Mouse (Mus musculus): ENCODE measurements around the gene Glul. TPM values are rescaled to one million over a fixed set of nuclear protein-coding genes. Genes with fewer than 3 reads are reported as not detected.

Gene Glul
- total and polyA plus RNA-seq, 2 experiments from 2014 or later = 308 to 422 TPM

DNA sequence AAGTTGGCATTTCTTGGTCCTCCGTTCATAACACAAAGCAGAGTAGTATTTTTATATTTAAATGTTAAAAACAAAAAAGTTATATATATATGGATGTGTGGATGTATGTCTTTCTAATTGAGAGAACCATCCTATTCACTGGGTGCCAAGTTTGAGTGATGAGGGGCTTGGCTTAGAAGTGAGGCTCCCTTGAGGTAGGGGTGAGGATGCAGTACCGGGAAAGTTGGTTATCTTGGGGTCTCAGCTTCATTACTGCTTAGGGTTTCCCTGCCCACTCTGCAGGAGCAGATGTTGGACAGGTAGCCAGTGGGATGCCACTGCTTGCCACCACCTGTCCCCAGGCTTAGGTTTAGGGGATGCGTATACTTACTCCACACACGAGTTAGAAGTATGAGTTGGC lies 9.0 kb downstream of the Glul start:
- no peak overlapping the region for H3K9ac ChIP-seq (replicated peaks; ENCODE audit: low read length)
- no peak for TF ChIP-seq CTCF (IDR thresholded peaks at IDR 0.05; ENCODE audit: low read depth)
- no peaks in the 10 kb centered on the region for H3K4me1 ChIP-seq (ENCODE audit: insufficient read depth, low read length)
- no peaks in the 10 kb centered on the region for H3K9me3 ChIP-seq (ENCODE audit: low read length)
- DNase-seq (ENCODE audit: low spot score) = no peak
- peaks cover 65% of the 10 kb centered on the region for H3K36me3 ChIP-seq (ENCODE audit: insufficient read depth, low read length)
- no peaks in the 10 kb centered on the region for H3K27me3 ChIP-seq (ENCODE audit: insufficient read depth, low read length)
- H3K27ac ChIP-seq = no peak overlapping the region
- ATAC-seq = no peak; the same call in 1 of the 2 replicates
- H3K4me3 ChIP-seq (ENCODE audit: low read length) = no peak overlapping the region
- no peak overlapping the region for H3K4me2 ChIP-seq (ENCODE audit: low read depth, low read length)
- WGBS = 83% methylated on average over 4 of the region's 4 CpGs

DNA sequence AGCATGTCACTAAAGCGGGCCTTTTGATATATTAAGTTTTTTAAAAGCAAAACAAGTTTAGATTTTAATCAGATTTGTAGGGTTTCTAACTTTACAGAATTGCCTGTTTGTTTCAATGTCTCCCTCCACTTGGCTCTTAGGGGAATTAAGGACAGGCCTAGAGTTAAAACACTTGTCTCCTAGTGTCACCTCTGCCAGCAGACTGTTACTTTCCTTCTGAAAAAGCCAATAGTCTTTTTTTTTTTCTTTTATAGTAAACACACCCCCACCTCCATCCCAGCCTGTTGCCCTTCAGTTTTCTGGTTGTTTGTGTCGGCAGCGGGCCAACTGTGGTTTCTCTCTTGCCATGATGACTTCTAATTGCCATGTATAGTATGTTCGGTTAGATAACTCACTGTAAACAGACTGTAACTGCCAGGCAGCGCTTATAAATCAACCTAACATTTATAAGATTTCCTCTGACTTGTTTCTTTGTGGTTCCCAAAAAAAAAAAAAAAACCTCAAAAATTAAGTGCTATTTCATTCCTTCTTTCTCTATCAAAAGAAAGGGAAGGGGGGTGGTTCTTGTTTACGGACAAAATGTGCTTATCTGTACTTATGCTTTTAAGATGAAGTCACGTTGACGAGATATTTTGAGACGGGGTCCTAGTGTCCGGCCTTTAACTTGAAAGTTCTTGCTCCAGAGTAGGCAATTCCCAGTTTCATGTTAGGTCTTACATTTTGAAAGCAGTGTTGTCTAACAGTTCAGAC lies 9.6 kb downstream of the Glul start:
- peaks cover 59% of the 10 kb centered on the region for H3K36me3 ChIP-seq (ENCODE audit: insufficient read depth, low read length)
- no peak overlapping the region for H3K27ac ChIP-seq
- no peak overlapping the region for H3K4me3 ChIP-seq (ENCODE audit: low read length)
- H3K9ac ChIP-seq (replicated peaks; ENCODE audit: low read length) = no peak overlapping the region
- no peaks in the 10 kb centered on the region for H3K4me1 ChIP-seq (ENCODE audit: insufficient read depth, low read length)
- H3K27me3 ChIP-seq (ENCODE audit: insufficient read depth, low read length) = no peaks in the 10 kb centered on the region
- no peak for TF ChIP-seq CTCF (IDR thresholded peaks at IDR 0.05; ENCODE audit: low read depth)
- ATAC-seq (no peak), DNase-seq (ENCODE audit: low spot score) (no peak)
- no peaks in the 10 kb centered on the region for H3K9me3 ChIP-seq (ENCODE audit: low read length)
- H3K4me2 ChIP-seq (ENCODE audit: low read depth, low read length) = no peak overlapping the region
- 89% methylated on average over 10 of the region's 10 CpGs for WGBS

DNA sequence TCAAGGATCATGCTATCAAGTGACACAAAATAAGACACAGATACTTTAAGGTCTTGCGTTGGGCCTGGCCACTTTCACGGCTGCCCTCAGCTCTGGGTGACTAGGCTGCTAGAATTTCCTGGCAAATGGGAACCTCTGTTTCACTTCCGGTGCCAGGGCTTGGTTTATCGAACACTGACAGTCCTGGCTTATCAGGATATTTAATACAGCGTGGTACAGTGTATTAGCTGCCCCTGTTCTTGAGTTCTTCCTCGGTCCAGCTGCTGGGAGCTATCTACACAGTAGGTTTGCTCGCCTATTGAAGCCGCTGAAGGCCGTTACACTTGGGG lies 10.2 kb downstream of the Glul start:
- ATAC-seq (no peak), DNase-seq (ENCODE audit: low spot score) (no peak)
- TF ChIP-seq CTCF (IDR thresholded peaks at IDR 0.05; ENCODE audit: low read depth) = no peak
- 91% methylated on average over 9 of the region's 9 CpGs for WGBS
- no peak overlapping the region for H3K9ac ChIP-seq (replicated peaks; ENCODE audit: low read length)
- no peaks in the 10 kb centered on the region for H3K27me3 ChIP-seq (ENCODE audit: insufficient read depth, low read length)
- peaks cover 54% of the 10 kb centered on the region for H3K36me3 ChIP-seq (ENCODE audit: insufficient read depth, low read length)
- H3K4me3 ChIP-seq (ENCODE audit: low read length) = no peak overlapping the region
- H3K9me3 ChIP-seq (ENCODE audit: low read length) = no peaks in the 10 kb centered on the region
- no peak overlapping the region for H3K4me2 ChIP-seq (ENCODE audit: low read depth, low read length)
- H3K4me1 ChIP-seq (ENCODE audit: insufficient read depth, low read length) = no peaks in the 10 kb centered on the region
- H3K27ac ChIP-seq = no peak overlapping the region

DNA sequence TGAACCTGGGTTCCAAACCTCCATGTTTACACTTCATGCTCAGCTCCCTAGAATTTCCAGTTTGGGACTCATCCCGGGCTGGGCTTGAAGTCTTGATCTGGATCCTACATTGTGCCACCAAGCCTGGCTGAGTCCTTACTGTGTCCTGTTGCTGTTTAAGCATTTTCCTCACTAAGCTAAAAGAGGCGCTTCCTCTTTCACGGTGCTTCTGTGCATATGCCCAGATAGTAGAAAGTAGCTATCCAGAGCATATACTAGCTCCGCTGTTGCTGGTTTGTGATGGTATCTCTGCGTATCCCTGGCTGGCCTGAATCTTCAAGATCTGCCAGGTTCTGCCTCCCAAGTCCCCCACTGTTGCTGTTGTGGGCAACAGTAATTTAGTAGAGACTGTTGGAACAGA lies 10.7 kb downstream of the Glul start:
- no peak overlapping the region for H3K4me3 ChIP-seq (ENCODE audit: low read length)
- peaks cover 49% of the 10 kb centered on the region for H3K36me3 ChIP-seq (ENCODE audit: insufficient read depth, low read length)
- ATAC-seq (no peak), DNase-seq (ENCODE audit: low spot score) (no peak)
- H3K27me3 ChIP-seq (ENCODE audit: insufficient read depth, low read length) = no peaks in the 10 kb centered on the region
- H3K4me1 ChIP-seq (ENCODE audit: insufficient read depth, low read length) = no peaks in the 10 kb centered on the region
- H3K27ac ChIP-seq = peak overlapping the region; percentile 26; the same call in 1 of the 2 replicates
- no peak overlapping the region for H3K9ac ChIP-seq (replicated peaks; ENCODE audit: low read length)
- 88% methylated on average over 5 of the region's 5 CpGs for WGBS
- H3K4me2 ChIP-seq (ENCODE audit: low read depth, low read length) = no peak overlapping the region
- H3K9me3 ChIP-seq (ENCODE audit: low read length) = no peaks in the 10 kb centered on the region
- no peak for TF ChIP-seq CTCF (IDR thresholded peaks at IDR 0.05; ENCODE audit: low read depth)

DNA sequence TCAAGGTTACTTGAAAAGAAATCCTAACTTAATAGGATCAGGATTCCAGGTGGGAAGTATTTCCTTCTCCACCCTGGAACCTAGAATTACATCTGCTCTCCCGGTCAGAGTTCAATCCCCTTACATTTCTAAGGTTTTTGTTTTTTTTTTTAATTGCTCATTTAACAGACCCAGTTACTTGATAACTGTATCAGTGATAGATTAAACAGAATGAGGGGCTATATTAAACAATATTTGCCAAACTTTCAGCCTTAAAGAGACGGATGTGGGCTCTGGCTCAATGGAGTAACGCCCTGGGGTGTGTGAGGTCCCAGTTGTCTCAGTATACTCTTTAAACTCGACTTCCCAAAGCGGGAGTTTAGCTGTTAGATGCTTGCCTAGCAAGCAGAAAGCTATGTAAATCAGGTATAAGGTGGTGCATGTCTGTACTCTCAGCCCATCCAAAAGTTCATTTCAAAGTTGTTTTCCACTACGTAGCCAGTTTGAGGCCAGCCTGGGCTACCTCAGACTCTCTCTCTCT lies 11.6 kb downstream of the Glul start:
- no peak overlapping the region for H3K4me3 ChIP-seq (ENCODE audit: low read length)
- H3K9ac ChIP-seq (replicated peaks; ENCODE audit: low read length) = no peak overlapping the region
- H3K4me1 ChIP-seq (ENCODE audit: insufficient read depth, low read length) = no peaks in the 10 kb centered on the region
- no peak overlapping the region for H3K4me2 ChIP-seq (ENCODE audit: low read depth, low read length)
- 89% methylated on average over 6 of the region's 6 CpGs for whole genome bisulfite sequencing
- no peak for TF ChIP-seq CTCF (IDR thresholded peaks at IDR 0.05; ENCODE audit: low read depth)
- no peaks in the 10 kb centered on the region for H3K9me3 ChIP-seq (ENCODE audit: low read length)
- H3K27ac ChIP-seq = no peak overlapping the region
- DNase-seq (ENCODE audit: low spot score) (no peak), ATAC-seq (no peak)
- no peaks in the 10 kb centered on the region for H3K27me3 ChIP-seq (ENCODE audit: insufficient read depth, low read length)
- H3K36me3 ChIP-seq (ENCODE audit: insufficient read depth, low read length) = peaks cover 41% of the 10 kb centered on the region

DNA sequence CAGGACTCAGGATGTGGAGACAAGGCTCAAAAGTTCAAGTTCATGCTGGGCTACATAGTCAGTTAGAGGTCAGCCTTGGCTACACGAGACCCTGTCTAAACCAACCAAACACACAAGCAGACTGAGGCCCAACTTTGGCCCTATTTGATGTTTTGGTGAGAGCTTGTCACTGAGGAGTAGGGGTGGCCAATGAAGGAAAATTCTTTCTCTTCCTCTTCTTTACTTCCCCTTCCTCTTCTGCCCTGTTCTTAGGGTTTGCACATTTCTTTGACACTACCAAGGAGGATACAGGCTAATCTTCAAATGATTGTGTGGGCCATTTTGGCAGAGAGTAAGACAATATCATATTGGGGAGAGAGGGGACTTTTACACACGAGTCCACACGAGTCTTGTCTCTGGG lies 14.1 kb downstream of the Glul start:
- no peak overlapping the region for H3K4me3 ChIP-seq (ENCODE audit: low read length)
- H3K4me2 ChIP-seq (ENCODE audit: low read depth, low read length) = no peak overlapping the region
- H3K9me3 ChIP-seq (ENCODE audit: low read length) = no peaks in the 10 kb centered on the region
- no peak for TF ChIP-seq CTCF (IDR thresholded peaks at IDR 0.05; ENCODE audit: low read depth)
- no peak overlapping the region for H3K9ac ChIP-seq (replicated peaks; ENCODE audit: low read length)
- H3K4me1 ChIP-seq (ENCODE audit: insufficient read depth, low read length) = no peaks in the 10 kb centered on the region
- no peak overlapping the region for H3K27ac ChIP-seq
- WGBS = 72% methylated on average over 3 of the region's 3 CpGs
- no peak for DNase-seq (ENCODE audit: low spot score)
- H3K27me3 ChIP-seq (ENCODE audit: insufficient read depth, low read length) = no peaks in the 10 kb centered on the region
- peaks cover 17% of the 10 kb centered on the region for H3K36me3 ChIP-seq (ENCODE audit: insufficient read depth, low read length)
- no peak for ATAC-seq

DNA sequence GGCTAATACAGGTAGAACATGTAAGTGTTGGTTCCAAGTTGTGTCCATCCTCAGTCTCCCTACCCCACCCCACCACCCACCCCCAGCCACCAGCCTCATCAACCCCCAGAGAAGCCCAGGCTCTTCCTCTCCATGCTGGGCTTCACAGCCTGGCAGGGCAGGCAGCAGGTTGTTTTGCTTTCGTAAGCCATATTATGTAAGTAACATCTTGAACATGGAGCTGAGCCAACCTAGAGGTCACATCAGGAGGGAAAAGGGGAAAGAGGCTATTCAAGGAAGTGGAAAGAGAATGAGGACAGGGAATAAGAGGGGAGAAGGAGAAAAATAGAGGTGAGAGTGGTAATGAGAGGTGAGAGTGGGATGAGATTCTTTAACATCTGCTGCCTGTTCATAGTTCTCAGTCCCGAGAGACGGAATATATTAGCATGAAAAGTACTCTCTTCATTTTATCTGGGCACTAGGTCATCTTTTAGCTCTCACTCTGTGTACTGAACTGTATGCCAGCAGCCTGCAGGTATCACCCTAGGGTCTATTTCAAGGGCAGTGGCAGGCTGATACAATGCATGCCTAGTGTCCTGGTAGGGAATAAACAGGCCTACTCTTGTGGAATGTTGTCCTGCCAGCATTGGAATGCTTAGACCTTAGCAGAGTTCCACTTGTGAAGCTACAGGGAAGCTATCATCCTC lies 18.9 kb downstream of the Glul start:
- H3K4me3 ChIP-seq (ENCODE audit: low read length) = no peak overlapping the region
- whole genome bisulfite sequencing = 68% methylated on average over 3 of the region's 3 CpGs
- no peak overlapping the region for H3K4me2 ChIP-seq (ENCODE audit: low read depth, low read length)
- H3K27me3 ChIP-seq (ENCODE audit: insufficient read depth, low read length) = no peaks in the 10 kb centered on the region
- H3K9ac ChIP-seq (replicated peaks; ENCODE audit: low read length) = no peak overlapping the region
- no peaks in the 10 kb centered on the region for H3K4me1 ChIP-seq (ENCODE audit: insufficient read depth, low read length)
- H3K9me3 ChIP-seq (ENCODE audit: low read length) = no peaks in the 10 kb centered on the region
- no peak for ATAC-seq
- no peak overlapping the region for H3K27ac ChIP-seq
- no peaks in the 10 kb centered on the region for H3K36me3 ChIP-seq (ENCODE audit: insufficient read depth, low read length)
- DNase-seq (ENCODE audit: low spot score) = no peak
- no peak for TF ChIP-seq CTCF (IDR thresholded peaks at IDR 0.05; ENCODE audit: low read depth)
